Mouse (Mus musculus): ENCODE measurements around the gene Loxl3. TPM values are rescaled to one million over a fixed set of nuclear protein-coding genes. Genes with fewer than 3 reads are reported as not detected.

The Loxl3 gene
- polyA plus RNA-seq, 1 experiment from 2014 or later = 14.2 TPM

GRCm38 (mm10) chr6:83078324-83078858 is 44.4 kb downstream of the Loxl3 start:
- H3K9ac ChIP-seq = peak overlapping the region; percentile 62
- H3K4me1 ChIP-seq (replicated peaks) = peaks cover 3% of the 10 kb centered on the region; the same call in 1 of the 2 replicates
- H3K36me3 ChIP-seq = peaks cover 6% of the 10 kb centered on the region; the same call in 1 of the 2 replicates
- no peaks in the 10 kb centered on the region for H3K9me3 ChIP-seq
- peak overlapping the region; percentile 89 for H3K4me2 ChIP-seq (replicated peaks)
- peak; percentile 96 for ATAC-seq
- peak overlapping the region; percentile 77 for H3K27ac ChIP-seq
- peaks cover 43% of the 10 kb centered on the region for H3K27me3 ChIP-seq (replicated peaks)
- H3K4me3 ChIP-seq (replicated peaks) = peak overlapping the region; percentile 78
- under 1% methylated on average over 46 of the region's 46 CpGs for WGBS

DNA sequence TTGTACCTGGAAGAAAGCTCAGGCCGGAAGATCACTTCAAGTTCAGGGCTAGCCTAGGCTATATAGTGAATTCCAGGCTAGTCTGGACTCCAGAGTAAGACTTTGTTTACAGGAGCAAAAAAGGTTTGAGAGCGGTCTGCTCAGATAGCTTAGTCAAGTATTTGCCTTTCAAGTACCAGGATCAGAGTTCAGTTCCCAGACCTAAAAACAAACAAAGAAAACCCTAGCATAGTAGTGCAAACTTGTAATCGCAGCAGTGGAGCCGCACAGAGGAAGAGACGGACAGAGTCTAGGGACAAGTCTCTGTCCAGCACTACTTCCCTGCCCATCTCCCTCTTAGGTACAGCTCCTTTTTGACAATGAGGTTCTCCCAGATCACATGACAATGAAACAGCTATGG is 46.2 kb downstream of the Loxl3 start:
- H3K4me1 ChIP-seq (replicated peaks) = peaks cover 3% of the 10 kb centered on the region; the same call in 1 of the 2 replicates
- H3K27ac ChIP-seq = no peak overlapping the region
- H3K36me3 ChIP-seq = peaks cover 6% of the 10 kb centered on the region; the same call in 1 of the 2 replicates
- WGBS = 91% methylated on average over 5 of the region's 5 CpGs
- no peaks in the 10 kb centered on the region for H3K9me3 ChIP-seq
- H3K4me2 ChIP-seq (replicated peaks) = no peak overlapping the region
- H3K4me3 ChIP-seq (replicated peaks) = no peak overlapping the region
- no peak for ATAC-seq
- peaks cover 46% of the 10 kb centered on the region for H3K27me3 ChIP-seq (replicated peaks)
- no peak overlapping the region for H3K9ac ChIP-seq

- peaks cover 56% of the 10 kb centered on the region for H3K27me3 ChIP-seq (replicated peaks)
- H3K9me3 ChIP-seq = no peaks in the 10 kb centered on the region
- H3K9ac ChIP-seq = no peak overlapping the region
- H3K4me3 ChIP-seq (replicated peaks) = no peak overlapping the region
- H3K4me1 ChIP-seq (replicated peaks) = peaks cover 14% of the 10 kb centered on the region
- peaks cover 6% of the 10 kb centered on the region; the same call in 1 of the 2 replicates for H3K36me3 ChIP-seq
- ATAC-seq = no peak
- WGBS = 34% methylated on average over 5 of the region's 5 CpGs
- no peak overlapping the region for H3K4me2 ChIP-seq (replicated peaks)
- no peak overlapping the region for H3K27ac ChIP-seq
Observed at GRCm38 (mm10) chr6:83083497-83083896, 49.5 kb downstream of the Loxl3 start.

DNA sequence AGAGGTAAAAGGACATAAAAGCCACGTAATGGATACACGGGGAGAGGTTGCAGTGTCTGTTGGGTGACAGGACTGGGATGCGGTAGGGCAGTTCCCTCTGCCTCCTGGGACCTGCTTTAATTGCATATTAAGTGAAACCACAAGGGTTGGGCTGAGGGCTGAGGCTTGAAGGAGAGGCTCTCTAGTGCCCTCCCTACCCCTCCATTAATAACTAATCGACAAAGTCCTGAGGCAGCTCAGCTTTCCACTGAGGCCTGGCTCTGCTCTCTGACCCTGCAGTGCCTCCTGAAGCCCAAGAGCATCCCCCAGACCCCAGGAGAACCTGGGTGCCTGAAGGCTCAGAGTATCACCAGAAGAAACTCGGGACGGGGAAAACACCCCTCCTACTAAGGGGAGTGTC is 50.5 kb downstream of the Loxl3 start:
- Histone ChIP-seq H3K27ac (no peak overlapping the region), H3K36me3 (peaks cover 6% of the 10 kb centered on the region; the same call in 1 of the 2 replicates), H3K4me2 (replicated peaks) (no peak overlapping the region), H3K4me3 (replicated peaks) (no peak overlapping the region), H3K4me1 (replicated peaks) (peaks cover 14% of the 10 kb centered on the region), H3K9ac (no peak overlapping the region), H3K9me3 (no peaks in the 10 kb centered on the region), H3K27me3 (replicated peaks) (peaks cover 64% of the 10 kb centered on the region)
- no peak for ATAC-seq
- 15% methylated on average over 6 of the region's 6 CpGs for WGBS

- 5% methylated on average over 41 of the region's 42 CpGs for WGBS
- no peaks in the 10 kb centered on the region for H3K9me3 ChIP-seq
- peak within 1 kb of the TSS; percentile 22 for H3K4me3 ChIP-seq (replicated peaks)
- no peak within 1 kb of the TSS for H3K27ac ChIP-seq
- ATAC-seq = no peak
- peaks cover 69% of the 10 kb centered on the region for H3K27me3 ChIP-seq (replicated peaks)
- no peak within 1 kb of the TSS for H3K9ac ChIP-seq
- H3K4me1 ChIP-seq (replicated peaks) = peaks cover 14% of the 10 kb centered on the region
- H3K36me3 ChIP-seq = no peaks in the 10 kb centered on the region
- peak within 1 kb of the TSS; percentile 56 for H3K4me2 ChIP-seq (replicated peaks)
Observed at GRCm38 (mm10) chr6:83086121-83087035, 52.4 kb downstream of the Loxl3 start, which contains the start of gene Lbx2. Gene Lbx2 (plus strand): TSS chr6:83086367.

DNA sequence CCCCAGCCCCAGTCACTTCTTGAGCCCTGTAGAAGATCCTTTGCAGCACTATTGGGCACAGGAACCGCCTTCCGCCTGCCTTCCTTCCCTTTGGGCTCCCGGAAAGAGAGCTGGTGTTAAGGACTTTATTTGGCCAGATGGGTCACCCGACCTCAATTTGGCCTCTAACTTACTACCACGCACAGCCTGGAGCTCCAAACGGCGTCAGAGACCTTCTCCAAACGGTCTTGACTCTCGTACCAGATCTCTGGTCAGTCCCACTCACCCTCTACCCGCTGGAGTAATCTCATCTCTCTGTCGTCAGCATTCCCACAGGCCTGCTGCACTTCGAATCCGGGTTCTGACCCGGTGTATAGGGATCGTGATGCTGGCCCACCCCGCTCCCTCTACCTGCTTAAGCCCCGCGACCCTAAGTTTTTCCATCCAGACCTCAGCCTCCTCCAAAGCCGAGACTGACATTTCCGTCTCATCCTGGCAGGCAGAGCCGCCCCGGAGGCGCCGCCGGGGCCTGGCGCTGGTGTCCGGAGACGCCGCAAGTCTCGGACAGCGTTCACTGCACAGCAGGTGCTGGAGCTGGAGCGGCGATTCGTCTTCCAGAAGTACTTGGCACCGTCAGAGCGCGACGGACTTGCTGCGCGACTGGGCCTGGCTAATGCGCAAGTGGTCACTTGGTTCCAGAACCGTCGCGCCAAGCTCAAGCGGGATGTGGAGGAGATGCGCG is 53.4 kb downstream of the Loxl3 start:
- peak overlapping the region; percentile 22 for H3K4me3 ChIP-seq (replicated peaks)
- peaks cover 14% of the 10 kb centered on the region for H3K4me1 ChIP-seq (replicated peaks)
- H3K4me2 ChIP-seq (replicated peaks) = peak overlapping the region; percentile 56
- no peak; the same call in 1 of the 2 replicates for ATAC-seq
- H3K9me3 ChIP-seq = no peaks in the 10 kb centered on the region
- H3K9ac ChIP-seq = no peak overlapping the region
- 4% methylated on average over 47 of the region's 47 CpGs for WGBS
- peaks cover 69% of the 10 kb centered on the region for H3K27me3 ChIP-seq (replicated peaks)
- H3K36me3 ChIP-seq = no peaks in the 10 kb centered on the region
- no peak overlapping the region for H3K27ac ChIP-seq

DNA sequence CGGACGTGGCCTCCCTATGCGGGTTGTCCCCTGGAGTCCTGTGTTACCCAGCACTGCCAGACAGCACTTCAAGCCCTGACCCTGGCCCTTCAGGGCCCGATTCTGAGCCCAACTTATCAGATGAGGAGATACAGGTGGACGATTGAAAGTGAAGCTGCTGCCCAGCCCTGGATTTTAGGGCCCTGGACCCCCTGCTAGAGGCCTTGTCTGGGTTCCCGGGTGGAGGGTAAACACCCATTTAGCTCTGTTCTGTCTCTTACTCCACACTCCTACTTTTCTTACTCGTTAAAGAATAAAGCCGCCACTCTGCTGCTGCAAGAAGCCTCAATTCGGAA is 53.9 kb downstream of the Loxl3 start:
- no peak; the same call in 1 of the 2 replicates for ATAC-seq
- H3K9ac ChIP-seq = no peak overlapping the region
- WGBS = 17% methylated on average over 9 of the region's 9 CpGs
- H3K27ac ChIP-seq = no peak overlapping the region
- H3K4me2 ChIP-seq (replicated peaks) = peak overlapping the region; percentile 56
- H3K36me3 ChIP-seq = no peaks in the 10 kb centered on the region
- peaks cover 14% of the 10 kb centered on the region for H3K4me1 ChIP-seq (replicated peaks)
- H3K9me3 ChIP-seq = no peaks in the 10 kb centered on the region
- H3K27me3 ChIP-seq (replicated peaks) = peaks cover 66% of the 10 kb centered on the region
- peak overlapping the region; percentile 22 for H3K4me3 ChIP-seq (replicated peaks)

DNA sequence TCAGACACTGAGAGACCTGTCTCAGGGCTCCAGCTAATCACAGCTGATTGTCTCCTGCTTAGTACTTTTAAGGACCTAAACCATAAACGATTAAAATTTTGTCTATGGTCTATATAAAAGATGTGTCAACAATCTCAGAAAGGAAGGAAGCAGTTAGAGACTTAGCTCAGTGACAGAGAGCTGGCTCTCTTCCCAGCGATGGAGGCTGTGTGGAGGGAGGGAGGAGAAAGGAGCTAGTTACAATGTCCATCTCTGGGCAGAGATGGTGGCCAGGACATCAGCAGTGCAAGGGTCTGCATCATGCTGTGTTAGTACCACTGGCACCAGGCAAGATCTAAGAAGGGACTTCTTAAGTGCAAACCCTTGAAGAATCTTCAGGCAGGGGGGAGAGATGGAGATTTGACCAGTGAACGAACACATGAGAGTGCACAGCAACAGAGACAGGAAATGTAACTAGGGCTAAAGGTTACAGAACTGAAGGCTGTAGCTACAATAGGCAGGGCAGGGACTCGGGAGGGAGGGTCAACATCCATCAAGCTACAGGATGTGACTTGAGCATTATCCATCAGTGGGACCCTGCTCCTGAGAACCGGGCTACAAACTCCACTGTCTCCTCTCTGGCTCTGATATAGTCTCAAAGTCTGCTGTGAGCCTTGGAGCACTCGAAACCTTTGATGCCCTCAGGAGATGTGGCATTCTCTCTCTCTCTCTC is 58.6 kb downstream of the Loxl3 start:
- WGBS = 28% methylated on average over 6 of the region's 6 CpGs
- ATAC-seq = no peak
- Histone ChIP-seq H3K36me3 (no peaks in the 10 kb centered on the region), H3K27ac (peak overlapping the region; percentile 44; the same call in 1 of the 2 replicates), H3K9ac (no peak overlapping the region), H3K9me3 (no peaks in the 10 kb centered on the region), H3K27me3 (replicated peaks) (peaks cover 24% of the 10 kb centered on the region), H3K4me1 (replicated peaks) (peaks cover 3% of the 10 kb centered on the region), H3K4me2 (replicated peaks) (no peak overlapping the region), H3K4me3 (replicated peaks) (no peak overlapping the region)

DNA sequence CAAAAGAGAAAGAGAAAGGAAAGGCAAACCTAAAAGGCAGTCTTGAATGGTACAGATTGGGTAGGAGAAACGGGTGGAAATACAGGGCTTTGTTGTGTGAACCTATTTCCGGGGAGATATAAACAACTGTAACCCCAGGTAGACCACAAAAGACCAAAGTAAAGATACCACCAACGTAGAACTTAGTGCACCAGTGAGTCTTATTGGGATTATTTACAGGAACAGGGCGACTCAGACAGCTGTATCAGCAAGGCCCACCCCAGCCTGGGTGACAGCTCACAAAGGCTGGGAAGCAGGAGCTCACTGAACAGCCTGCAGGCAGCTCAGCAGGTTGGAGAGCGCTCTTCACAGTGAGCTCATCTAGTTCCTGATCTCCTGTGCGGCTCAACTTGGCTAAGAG is 62.0 kb downstream of the Loxl3 start:
- no peaks in the 10 kb centered on the region for H3K9me3 ChIP-seq
- no peaks in the 10 kb centered on the region for H3K36me3 ChIP-seq
- H3K9ac ChIP-seq = no peak overlapping the region
- H3K4me1 ChIP-seq (replicated peaks) = no peaks in the 10 kb centered on the region
- H3K27ac ChIP-seq = no peak overlapping the region
- H3K4me3 ChIP-seq (replicated peaks) = no peak overlapping the region
- ATAC-seq = no peak
- H3K27me3 ChIP-seq (replicated peaks) = 0 out of 2 replicates have a peak, but pooled peaks cover 2% of the 10 kb centered on the region
- WGBS = 50% methylated on average over 6 of the region's 6 CpGs
- H3K4me2 ChIP-seq (replicated peaks) = no peak overlapping the region

- Histone ChIP-seq H3K9me3 (no peaks in the 10 kb centered on the region), H3K27ac (no peak overlapping the region), H3K4me2 (replicated peaks) (no peak overlapping the region), H3K4me1 (replicated peaks) (peaks cover 15% of the 10 kb centered on the region), H3K27me3 (replicated peaks) (0 out of 2 replicates have a peak, but pooled peaks cover 2% of the 10 kb centered on the region), H3K36me3 (no peaks in the 10 kb centered on the region), H3K9ac (no peak overlapping the region), H3K4me3 (replicated peaks) (no peak overlapping the region)
- WGBS = 49% methylated on average over 2 of the region's 2 CpGs
- ATAC-seq = no peak
Observed at GRCm38 (mm10) chr6:83098411-83098810, 64.4 kb downstream of the Loxl3 start.

DNA sequence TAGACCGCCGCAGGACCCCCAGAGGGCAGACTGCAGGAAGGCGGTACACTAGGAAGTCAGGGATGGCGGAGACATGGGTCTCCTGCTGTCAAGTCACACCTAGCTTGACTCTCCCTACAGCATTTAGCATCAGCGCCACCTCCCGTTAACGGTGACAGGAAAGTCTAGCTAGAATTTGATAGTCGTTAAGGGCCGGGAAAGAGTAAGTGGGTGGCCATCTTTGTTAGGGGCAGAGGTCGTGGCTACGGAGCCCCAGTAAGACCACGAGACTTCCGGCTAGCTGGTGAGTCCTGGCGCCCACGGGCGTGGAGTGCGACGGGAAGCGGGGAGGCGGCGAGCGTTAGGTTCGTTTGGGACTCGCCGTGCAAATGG is 67.3 kb downstream of the Loxl3 start, which contains the start of the genes Ccdc142 and Gm42688:
TSS of gene Ccdc142 (plus strand) at position 286 of the 372 bp plus-strand sequence.
TSS of gene Gm42688 (plus strand) at position 302 of the 372 bp plus-strand sequence.
- under 1% methylated on average over 25 of the region's 25 CpGs for WGBS
- Histone ChIP-seq H3K27me3 (replicated peaks) (no peaks in the 10 kb centered on the region), H3K9me3 (no peaks in the 10 kb centered on the region), H3K36me3 (no peaks in the 10 kb centered on the region), H3K9ac (peak within 1 kb of the TSS; percentile 88), H3K27ac (peak within 1 kb of the TSS; percentile 86), H3K4me3 (replicated peaks) (peak within 1 kb of the TSS; percentile 72), H3K4me2 (replicated peaks) (peak within 1 kb of the TSS; percentile 100), H3K4me1 (replicated peaks) (peaks cover 16% of the 10 kb centered on the region)
- peak; percentile 89 for ATAC-seq

Measured in intestine, embryonic 15.5 days (tissue).